Mouse (Mus musculus) thymus, adult 2 months (tissue): Measurements from ENCODE around the gene Cped1. TPM values are rescaled to one million over a fixed set of nuclear protein-coding genes. Genes with fewer than 3 reads are reported as not detected.
A peak's percentile ranks its signal among the peaks of the same experiment; 100 is the strongest.

Source experiments
- DNase-seq: peaks from one replicate; pipeline ENCODE4 v3.0.0; 2021
- H3K27ac ChIP-seq: fragments of 200-500 bp; 2 replicates; pipeline ENCODE4 v1.5.1; 2012; ENCODE audit warnings: low read length, control low read depth; ENCODE audit not compliant: control insufficient read depth, insufficient read depth
- H3K27me3 ChIP-seq: fragments of 200-500 bp; 2 replicates; pipeline ENCODE4 v1.6.1; 2012; ENCODE audit warnings: mild to moderate bottlenecking, low read length, moderate library complexity, mixed read lengths; ENCODE audit not compliant: control insufficient read depth, insufficient read depth
- H3K36me3 ChIP-seq: fragments of 200-500 bp; 2 replicates; pipeline ENCODE4 v1.6.1; 2012; ENCODE audit warnings: mild to moderate bottlenecking, low read length, moderate library complexity; ENCODE audit not compliant: control insufficient read depth, insufficient read depth
- H3K4me1 ChIP-seq: fragments of 200-500 bp; replicated peaks from 2 replicates; pipeline ENCODE4 v1.6.1; 2012; ENCODE audit warnings: low read length; ENCODE audit not compliant: control insufficient read depth, insufficient read depth
- H3K4me3 ChIP-seq: fragments of 200-500 bp; 2 replicates; pipeline ENCODE4 v1.5.1; 2012; ENCODE audit warnings: mild to moderate bottlenecking, low read length, control low read depth, moderate library complexity; ENCODE audit not compliant: control insufficient read depth, insufficient read depth
- CTCF ChIP-seq: fragments of 200-500 bp; IDR thresholded peaks from 2 replicates; pipeline ENCODE4 v1.5.1; 2012; ENCODE audit warnings: mild to moderate bottlenecking, control low read depth, low read length, moderate library complexity, borderline replicate concordance; ENCODE audit not compliant: control insufficient read depth, poor library complexity, insufficient read depth; ENCODE audit errors: extremely low read depth
- POLR2A ChIP-seq: fragments of 200-500 bp; IDR thresholded peaks from 2 replicates; pipeline ENCODE4 v1.6.1; 2012; ENCODE audit warnings: mild to moderate bottlenecking, low read length, control low read depth, moderate library complexity; ENCODE audit not compliant: control insufficient read depth, poor library complexity, insufficient read depth; ENCODE audit errors: extremely low read depth
- WGBS: fragments of 180-500 bp; shearing (Covaris S2); methylation state at CpG from one replicate; pipeline ENCODE4 v1.1.7; 2018; 5-methylcytosine and 5-hydroxymethylcytosine counted together
- polyA plus RNA-seq: library from polyadenylated mRNA; depleted of rRNA; stranded (reverse); fragments of >200 nt; gene quantifications from 2 replicates; pipeline ENCODE4 v1.2.3, GENCODE M21; 2012

Gene Cped1
- polyA plus RNA-seq, 1 experiment: 1.7 TPM

DNA sequence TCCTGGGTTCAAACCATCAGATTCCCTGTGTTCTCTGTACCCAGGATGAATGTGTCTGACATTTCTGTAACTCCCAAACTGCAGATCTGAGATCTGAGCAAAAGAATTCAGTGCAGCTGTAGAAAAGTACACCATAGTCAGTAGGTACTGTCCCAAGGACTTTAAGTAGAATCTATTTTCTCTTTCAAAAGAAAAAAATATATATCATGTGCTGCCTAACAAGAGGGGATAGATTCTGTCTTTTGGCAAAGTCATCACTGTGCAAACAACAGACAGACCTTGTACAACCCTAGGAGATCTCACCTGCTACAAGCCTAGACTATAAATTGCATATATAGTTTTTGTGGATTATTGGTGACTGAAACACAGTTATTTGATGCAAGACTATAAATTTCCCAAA is 283.0 kb downstream of the Cped1 start:
- Histone ChIP-seq H3K4me3 (no peak overlapping the region), H3K27ac (no peak overlapping the region), H3K36me3 (no peaks in the 10 kb centered on the region), H3K4me1 (no peaks in the 10 kb centered on the region), H3K27me3 (no peaks in the 10 kb centered on the region)
- DNase-seq: no peak
- TF ChIP-seq CTCF (no peak), POLR2A (no peak)

DNA sequence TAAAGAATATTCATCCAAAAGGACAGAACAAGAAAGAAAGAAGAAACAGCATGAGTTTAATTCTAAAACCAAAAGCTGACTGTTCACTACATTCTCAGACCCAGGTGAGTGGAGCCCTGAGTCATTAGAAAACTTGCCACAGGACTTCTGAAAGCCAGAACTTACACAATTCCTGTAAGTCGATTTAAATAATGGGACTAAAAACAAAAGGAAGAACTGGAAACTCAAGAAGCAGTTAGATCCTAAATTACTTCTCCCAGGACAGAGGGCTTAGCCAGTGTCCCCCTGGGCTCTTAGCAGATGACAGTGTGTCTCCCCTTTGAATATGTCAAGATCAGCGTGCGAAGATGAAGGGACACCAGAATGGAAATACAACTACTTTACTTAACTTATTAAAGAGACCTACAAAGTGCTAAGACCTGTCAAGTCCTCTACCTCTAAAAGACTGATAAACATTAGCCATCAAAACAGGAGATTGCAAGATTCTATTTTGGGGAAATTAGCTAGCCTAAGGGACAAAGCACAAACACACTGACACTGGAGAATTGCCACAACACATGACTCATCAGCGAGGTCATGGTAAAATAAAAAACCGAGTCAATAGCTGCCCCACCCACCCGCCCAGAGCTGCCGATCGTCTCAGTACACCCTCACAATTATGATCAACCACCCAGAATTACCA is 284.3 kb downstream of the Cped1 start:
- no peak for DNase-seq
- H3K4me3 ChIP-seq: no peak overlapping the region
- no peak overlapping the region for H3K27ac ChIP-seq
- WGBS: 67% methylated on average over 8 of the region's 8 CpGs
- TF ChIP-seq POLR2A (no peak), CTCF (no peak)
- no peaks in the 10 kb centered on the region for H3K4me1 ChIP-seq
- no peaks in the 10 kb centered on the region for H3K36me3 ChIP-seq
- no peaks in the 10 kb centered on the region for H3K27me3 ChIP-seq

DNA sequence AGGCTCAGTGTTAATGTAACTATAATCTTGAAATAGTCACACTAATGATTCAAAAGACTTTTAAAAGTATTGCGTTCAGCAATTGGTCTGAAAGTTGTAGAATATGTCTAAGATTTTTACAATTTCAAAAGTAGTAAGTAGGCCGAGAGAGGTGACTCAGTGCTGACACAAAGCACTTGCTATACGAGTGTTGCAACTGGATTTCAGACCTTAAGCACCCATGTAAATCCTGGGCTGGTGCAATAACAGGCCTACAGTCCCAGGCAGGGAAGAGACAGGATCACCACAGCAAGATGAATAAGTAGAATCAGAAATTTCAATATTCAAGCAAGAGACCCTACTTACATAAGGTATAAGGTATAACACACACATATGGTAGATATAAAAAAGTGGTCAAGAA is 292.2 kb downstream of the Cped1 start:
- TF ChIP-seq POLR2A (no peak), CTCF (no peak)
- Histone ChIP-seq H3K36me3 (no peaks in the 10 kb centered on the region), H3K4me3 (no peak overlapping the region), H3K27me3 (no peaks in the 10 kb centered on the region), H3K27ac (no peak overlapping the region), H3K4me1 (no peaks in the 10 kb centered on the region)
- no peak for DNase-seq
- WGBS: 96% methylated on average over 3 of the region's 3 CpGs

DNA sequence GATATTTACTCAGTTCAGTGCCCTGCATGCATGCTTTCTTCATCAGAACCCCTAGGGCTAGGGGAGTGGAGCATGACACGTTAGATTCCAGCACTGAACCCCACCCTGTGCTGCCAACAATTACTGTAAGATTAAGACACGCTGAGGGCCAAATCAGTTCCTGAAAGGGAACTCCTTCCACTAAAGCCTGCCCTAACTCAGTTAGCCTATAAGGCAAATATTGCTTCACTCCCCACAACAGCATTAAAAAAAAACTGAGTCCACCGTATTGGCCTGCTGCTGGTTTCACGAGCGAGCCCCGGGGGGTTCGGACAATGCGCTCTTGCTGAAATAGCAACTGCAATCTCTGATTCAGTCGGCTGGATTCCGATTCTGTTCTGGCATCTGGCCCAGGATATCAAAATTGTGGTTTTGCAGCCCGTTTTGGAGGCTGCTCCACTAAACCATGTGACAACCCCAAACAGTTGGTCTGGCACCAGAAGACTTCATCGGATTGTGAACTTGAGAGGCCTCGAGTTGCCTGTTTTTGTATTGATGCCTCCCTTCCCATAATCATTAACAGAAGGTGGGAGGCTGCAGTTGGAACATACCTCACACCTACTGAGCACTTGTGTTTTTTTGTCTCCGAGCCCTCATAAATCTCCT is 294.6 kb downstream of the Cped1 start:
- 24% methylated on average over 14 of the region's 14 CpGs for WGBS
- no peaks in the 10 kb centered on the region for H3K36me3 ChIP-seq
- no peak overlapping the region for H3K27ac ChIP-seq
- no peaks in the 10 kb centered on the region for H3K27me3 ChIP-seq
- no peaks in the 10 kb centered on the region for H3K4me1 ChIP-seq
- DNase-seq: no peak
- no peak for TF ChIP-seq CTCF
- no peak for TF ChIP-seq POLR2A
- H3K4me3 ChIP-seq: no peak overlapping the region

DNA sequence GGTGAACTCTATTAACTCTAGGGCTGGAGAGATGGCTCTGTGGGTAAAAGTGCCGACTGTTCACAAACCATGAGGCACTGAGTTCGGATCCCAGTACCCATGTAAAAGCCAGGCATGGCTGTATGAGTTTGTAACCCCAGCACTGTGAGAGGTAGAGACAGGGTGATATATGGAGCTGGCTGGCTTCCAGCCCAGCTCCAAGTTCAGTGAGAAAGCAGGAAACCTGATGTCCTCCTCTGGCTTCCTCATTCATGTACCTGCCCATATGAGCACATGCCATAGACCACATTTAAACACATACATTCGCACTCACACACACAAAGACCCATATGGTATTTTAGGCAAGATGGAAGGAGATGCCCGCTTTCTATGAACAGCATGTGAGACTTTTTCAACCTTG is 296.7 kb downstream of the Cped1 start:
- no peak overlapping the region for H3K4me3 ChIP-seq
- no peak for TF ChIP-seq CTCF
- TF ChIP-seq POLR2A: no peak

DNA sequence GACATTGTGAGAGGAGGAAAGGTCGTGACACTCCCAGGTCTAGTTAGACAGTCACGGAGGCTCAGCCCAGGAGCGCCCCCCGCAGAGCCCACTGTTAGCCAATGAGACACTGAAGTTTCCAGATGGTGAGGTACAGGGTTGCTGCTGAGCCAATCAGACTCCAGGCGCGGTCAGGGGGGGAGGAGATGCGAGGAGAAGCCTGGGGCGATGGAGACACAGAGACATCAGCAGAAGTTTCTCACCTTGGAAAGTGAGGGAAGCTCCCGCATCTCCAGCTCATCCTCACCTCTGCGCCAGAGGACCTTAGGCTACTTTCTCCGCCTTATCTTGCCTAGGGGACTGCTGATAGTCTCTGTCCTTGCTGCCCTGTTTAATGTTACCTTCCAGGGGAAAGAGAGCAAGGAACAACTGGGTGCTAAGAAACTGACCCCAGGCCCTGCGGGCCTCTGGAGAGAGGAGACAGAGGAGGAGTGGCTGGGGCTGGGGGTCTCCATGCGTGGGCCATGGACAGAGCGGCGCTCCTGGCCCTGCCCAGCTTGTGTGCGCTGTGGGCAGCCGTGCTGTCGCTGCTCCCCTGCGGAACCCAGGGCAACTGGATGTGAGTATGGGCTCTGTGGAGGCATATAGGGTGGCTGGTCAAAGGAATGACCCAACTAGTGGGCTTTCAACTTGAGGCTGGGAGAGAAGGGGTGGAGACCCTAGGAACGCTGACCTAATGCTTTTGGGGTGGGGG is 302.5 kb downstream of the Cped1 start, which contains the start of gene Wnt16:
Wnt16 (plus strand) TSS at position 224 of the 733 bp plus-strand sequence.
- Histone ChIP-seq H3K27me3 (no peaks in the 10 kb centered on the region; the same call in 1 of the 2 replicates), H3K4me3 (no peak within 1 kb of the TSS), H3K4me1 (no peaks in the 10 kb centered on the region), H3K36me3 (no peaks in the 10 kb centered on the region), H3K27ac (no peak within 1 kb of the TSS)
- TF ChIP-seq POLR2A: no peak
- TF ChIP-seq CTCF: no peak
- 14% methylated on average over 20 of the region's 20 CpGs for WGBS
- no peak for DNase-seq

More for the DNA sequence above, 296.7 kb downstream of the Cped1 start:
- Histone ChIP-seq H3K27ac (no peak overlapping the region), H3K36me3 (no peaks in the 10 kb centered on the region), H3K27me3 (no peaks in the 10 kb centered on the region), H3K4me1 (no peaks in the 10 kb centered on the region)
- DNase-seq: no peak
- 56% methylated on average over 4 of the region's 4 CpGs for WGBS

DNA sequence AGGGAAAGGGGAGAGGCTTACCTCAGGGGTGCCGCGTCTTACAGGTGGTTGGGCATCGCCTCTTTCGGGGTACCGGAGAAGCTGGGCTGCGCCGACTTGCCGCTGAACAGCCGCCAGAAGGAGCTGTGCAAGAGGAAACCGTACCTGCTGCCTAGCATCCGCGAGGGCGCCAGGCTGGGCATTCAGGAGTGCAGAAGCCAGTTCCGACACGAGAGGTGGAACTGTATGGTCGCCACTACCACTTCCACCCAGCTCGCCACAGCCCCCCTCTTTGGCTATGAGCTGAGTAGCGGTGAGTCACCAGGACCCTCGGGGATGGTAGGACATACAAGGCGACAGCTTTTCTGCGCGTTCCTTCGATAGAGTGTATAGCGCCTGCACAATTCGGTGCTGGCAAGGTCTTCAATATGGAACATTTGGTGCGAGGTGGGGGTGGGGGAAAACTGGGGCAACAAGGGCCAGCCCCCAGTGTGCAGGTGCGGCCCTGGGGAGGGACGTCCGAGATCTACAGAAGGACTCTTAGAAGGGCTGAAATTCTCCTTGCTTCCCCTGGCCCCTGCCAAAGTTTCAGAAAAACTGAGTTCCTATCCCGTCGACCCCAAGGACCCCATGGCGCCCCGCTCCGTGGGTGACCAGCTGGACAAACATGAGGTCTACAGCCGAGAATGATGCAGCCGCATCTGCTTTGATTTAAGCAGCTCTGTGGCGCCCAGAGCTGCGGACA is 303.2 kb downstream of the Cped1 start:
- no peaks in the 10 kb centered on the region for H3K36me3 ChIP-seq
- no peaks in the 10 kb centered on the region; the same call in 1 of the 2 replicates for H3K27me3 ChIP-seq
- TF ChIP-seq POLR2A: no peak
- TF ChIP-seq CTCF: no peak
- no peak overlapping the region for H3K4me3 ChIP-seq
- 4% methylated on average over 38 of the region's 38 CpGs for WGBS
- no peak overlapping the region for H3K27ac ChIP-seq
- H3K4me1 ChIP-seq: no peaks in the 10 kb centered on the region
- peak; percentile 16 for DNase-seq
